Comparison of ENCODE assay signal across 15 mouse cellular contexts in genomic region chrX:15813771-15814170, GRCm38 (mm10).
DNase-seq lines count a peak whose midpoint lies in the region; ATAC-seq and TF ChIP-seq lines count a peak whose summit lies in the region.
"Had no signal": no experiment of that assay in that cellular context is flagged by ENCODE, and none has a peak within 500 bp of the region (broad histone marks: within the 10 kb centered on the region; RNA-seq: fewer than 3 reads in every experiment).

No protein-coding gene starts in this region.

- peak; percentile 19 for TF ChIP-seq RAD21 in MEL (IDR thresholded peaks at IDR 0.05; ENCODE audit: low read depth, low read length)

- H3K27me3 ChIP-seq in E14TG2a.4 (ENCODE audit: insufficient read depth, low read length) (no peaks in the 10 kb centered on the region), MEL (ENCODE audit: control insufficient read depth in 1 of 2, insufficient read depth in 2 of 2, low read length in 2 of 2) (no peaks in the 10 kb centered on the region)
- H3K27me3 ChIP-seq: embryonic facial prominence, embryonic 13.5 days; liver, embryonic 13.5 days; neural tube, embryonic 13.5 days; stomach, embryonic 15.5 days had no signal

- no peaks in the 10 kb centered on the region for H3K4me1 ChIP-seq in E14TG2a.4 (replicated peaks; ENCODE audit: low read depth, low read length)
- H3K4me1 ChIP-seq in MEL (ENCODE audit: control insufficient read depth in 1 of 2, insufficient read depth in 2 of 2, low read length in 2 of 2) = no peaks in the 10 kb centered on the region
- H3K4me1 ChIP-seq: embryonic facial prominence, embryonic 13.5 days; forebrain, embryonic 10.5 days; liver, embryonic 13.5 days; neural tube, embryonic 13.5 days; stomach, embryonic 15.5 days had no signal

- TF ChIP-seq EP300 in MEL (IDR thresholded peaks at IDR 0.05; ENCODE audit: low read depth in 1 of 2, low read length in 2 of 2) = no peak

- H3K4me3 ChIP-seq in E14TG2a.4 (replicated peaks; ENCODE audit: low read length) = no peak overlapping the region
- no peak overlapping the region for H3K4me3 ChIP-seq in MEL (ENCODE audit: control insufficient read depth in 1 of 2, insufficient read depth in 1 of 2, low read depth in 2 of 2, low read length in 2 of 2)
- H3K4me3 ChIP-seq: embryonic facial prominence, embryonic 13.5 days; forebrain, embryonic 10.5 days; liver, embryonic 13.5 days; neural tube, embryonic 13.5 days; stomach, embryonic 15.5 days had no signal

- ATAC-seq in frontal cortex, adult (ENCODE audit: low TSS enrichment) = 0 out of 2 replicates have a peak, but pooled peaks have one; percentile 55

- H3K27ac ChIP-seq in MEL (ENCODE audit: control insufficient read depth, low read depth, low read length) = no peak overlapping the region
- H3K27ac ChIP-seq: embryonic facial prominence, embryonic 13.5 days; forebrain, embryonic 10.5 days; liver, embryonic 13.5 days; neural tube, embryonic 13.5 days; stomach, embryonic 15.5 days had no signal

- H3K9ac ChIP-seq in MEL (ENCODE audit: control insufficient read depth, low read depth, low read length, poor library complexity, severe bottlenecking) = no peak overlapping the region
- H3K9ac ChIP-seq: embryonic facial prominence, embryonic 13.5 days; liver, embryonic 13.5 days; neural tube, embryonic 13.5 days; stomach, embryonic 15.5 days had no signal

- H3K36me3 ChIP-seq in E14TG2a.4 (ENCODE audit: insufficient read depth, low read length) (no peaks in the 10 kb centered on the region), MEL (ENCODE audit: control insufficient read depth in 1 of 2, insufficient read depth in 2 of 2, low read length in 2 of 2) (no peaks in the 10 kb centered on the region)
- H3K36me3 ChIP-seq: embryonic facial prominence, embryonic 13.5 days; forebrain, embryonic 10.5 days; liver, embryonic 13.5 days; neural tube, embryonic 13.5 days; stomach, embryonic 15.5 days had no signal

- TF ChIP-seq POLR2A in MEL (IDR thresholded peaks at IDR 0.05; ENCODE audit: control insufficient read depth in 1 of 2, insufficient read depth in 1 of 2, low read depth in 1 of 2, low read length in 2 of 2, poor library complexity in 1 of 2) = no peak

- no peaks in the 10 kb centered on the region for H3K79me2 ChIP-seq in MEL (ENCODE audit: control insufficient read depth, insufficient read depth, low read length, poor library complexity)

- peaks cover 8% of the 10 kb centered on the region; the same call in 1 of the 2 replicates for H3K9me3 ChIP-seq in E14TG2a.4 (ENCODE audit: low read length)
- H3K9me3 ChIP-seq in MEL (replicated peaks; ENCODE audit: insufficient read depth, low read length) = no peaks in the 10 kb centered on the region
- H3K9me3 ChIP-seq: embryonic facial prominence, embryonic 13.5 days; forebrain, embryonic 10.5 days; liver, embryonic 13.5 days; neural tube, embryonic 13.5 days; stomach, embryonic 15.5 days had no signal

- TF ChIP-seq CTCF in E14TG2a.4 (conservative IDR thresholded peaks at IDR 0.05; ENCODE audit: low read length) = peak; percentile 42
- TF ChIP-seq CTCF in MEL (IDR thresholded peaks at IDR 0.05 in 2 of 3, conservative IDR thresholded peaks at IDR 0.05 in 1 of 3; ENCODE audit: control insufficient read depth in 1 of 3, insufficient read depth in 1 of 3, low read depth in 2 of 3, low read length in 3 of 3, poor library complexity in 1 of 3, severe bottlenecking in 1 of 3) = peak in 1 of 3 experiments; percentile 13; a peak in 1 of 6 replicates

- DNase-seq in frontal cortex, postnatal 14 days (ENCODE audit: low spot score in 2 of 2) = no peak
- DNase-seq in kidney, adult 9 months = peak; percentile 0
- no peak for DNase-seq in kidney, adult 18-20 months
- DNase-seq in MEL (ENCODE audit: low read depth, low spot score) = peak; percentile 3
- DNase-seq in spleen, postnatal 4 days (ENCODE audit: low spot score in 2 of 2) = no peak
- DNase-seq: cerebellum, adult 18-20 months; kidney, postnatal 10 days; left cerebral cortex, postnatal 4 days; liver, embryonic 13.5 days had no signal

TF ChIP-seq in MEL, 35 proteins besides CTCF, POLR2A, EP300 and RAD21:
- TF ChIP-seq JUND (IDR thresholded peaks at IDR 0.05; ENCODE audit: low read depth, low read length) (no peak), ZNF384 (IDR thresholded peaks at IDR 0.05; ENCODE audit: low read depth, low read length) (no peak), E2F4 (IDR thresholded peaks at IDR 0.05; ENCODE audit: borderline replicate concordance, low read depth, low read length) (no peak), RCOR1 (IDR thresholded peaks at IDR 0.05; ENCODE audit: low read depth, low read length) (no peak), ZC3H11A (IDR thresholded peaks at IDR 0.05; ENCODE audit: low read depth, low read length) (no peak), GATA1 (IDR thresholded peaks at IDR 0.05; ENCODE audit: low read depth, low read length) (no peak), HCFC1 (IDR thresholded peaks at IDR 0.05; ENCODE audit: low read depth, low read length) (no peak), NRF1 (IDR thresholded peaks at IDR 0.05; ENCODE audit: insufficient read depth, low read depth, low read length, poor library complexity, severe bottlenecking) (no peak), TBP (IDR thresholded peaks at IDR 0.05; ENCODE audit: low read depth, low read length) (no peak), MYB (IDR thresholded peaks at IDR 0.05; ENCODE audit: low read depth, low read length) (no peak), GABPA (IDR thresholded peaks at IDR 0.05; ENCODE audit: low read depth, low read length) (no peak), KAT2A (conservative IDR thresholded peaks at IDR 0.05; ENCODE audit: low read depth, low read length) (no peak), ZMIZ1 (IDR thresholded peaks at IDR 0.05; ENCODE audit: low read depth, low read length) (no peak), UBTF (IDR thresholded peaks at IDR 0.05; ENCODE audit: borderline replicate concordance, insufficient read depth, low read depth, low read length) (no peak), ETS1 (IDR thresholded peaks at IDR 0.05; ENCODE audit: low read depth, low read length) (no peak), CHD2 (IDR thresholded peaks at IDR 0.05; ENCODE audit: low read length) (no peak)

Comparison
In these comparisons a context has a peak if more than half of its experiments do, and no peak if none do; other contexts are left out.
1. DNase-seq: peak in kidney, adult 9 months (single experiment) and MEL (single experiment); none in frontal cortex, postnatal 14 days (0 of 2), kidney, adult 18-20 months (single experiment) and spleen, postnatal 4 days (0 of 2).